Mouse (Mus musculus) hindbrain, embryonic 16.5 days (tissue): ENCODE results near the gene Abi2. TPM values are rescaled to one million over a fixed set of nuclear protein-coding genes. Genes with fewer than 3 reads are reported as not detected.

Source experiments
- ATAC-seq: fragments of 200-750 bp; cut with Nextera tagmentation; 2 replicates; pipeline ENCODE4 v1.8.0; 2017; ENCODE audit warnings: moderate TSS enrichment, moderate library complexity
- H3K27ac ChIP-seq: fragments of 300-500 bp; sonication (generic); 2 replicates; pipeline ENCODE4 v1.5.1; 2014; ENCODE audit warnings: low read depth, mild to moderate bottlenecking, control low read depth, low read length, moderate library complexity
- H3K27me3 ChIP-seq: fragments of 300-500 bp; sonication (generic); replicated peaks from 2 replicates; pipeline ENCODE4 v1.6.1; 2014; ENCODE audit warnings: low read length; ENCODE audit not compliant: control insufficient read depth, insufficient read depth
- H3K36me3 ChIP-seq: fragments of 300-500 bp; sonication (generic); 2 replicates; pipeline ENCODE4 v1.6.1; 2014; ENCODE audit warnings: mild to moderate bottlenecking, low read length, moderate library complexity, mixed read lengths; ENCODE audit not compliant: control insufficient read depth, insufficient read depth
- H3K4me1 ChIP-seq: fragments of 300-500 bp; sonication (generic); 2 replicates; pipeline ENCODE4 v1.6.1; 2014; ENCODE audit warnings: low read depth, low read length; ENCODE audit not compliant: control insufficient read depth, insufficient read depth
- H3K4me2 ChIP-seq: fragments of 300-500 bp; sonication (generic); 2 replicates; pipeline ENCODE4 v1.6.1; 2014; ENCODE audit warnings: mild to moderate bottlenecking, low read length, control low read depth, moderate library complexity
- H3K4me3 ChIP-seq: fragments of 300-500 bp; sonication (generic); 2 replicates; pipeline ENCODE4 v1.5.1; 2014; ENCODE audit warnings: mild to moderate bottlenecking, low read length, control low read depth, moderate library complexity
- H3K9ac ChIP-seq: fragments of 300-500 bp; sonication (generic); 2 replicates; pipeline ENCODE4 v1.6.1; 2014; ENCODE audit warnings: low read depth, mild to moderate bottlenecking, control low read depth, low read length, moderate library complexity
- H3K9me3 ChIP-seq: fragments of 300-500 bp; sonication (generic); 2 replicates; pipeline ENCODE4 v1.6.1; 2014; ENCODE audit warnings: mild to moderate bottlenecking, low read length, moderate library complexity; ENCODE audit not compliant: control insufficient read depth
- WGBS: fragments of 180-500 bp; shearing (Covaris S2); extraction: QIAGEN DNeasy Blood & Tissue Kit; methylation state at CpG from one replicate; pipeline ENCODE4 v1.1.7; 2014; 5-methylcytosine and 5-hydroxymethylcytosine counted together
- polyA plus RNA-seq: library from polyadenylated mRNA; unstranded; fragments of >200 nt; fragmentation: Nextera tagmentation; extraction: Ambion mirVana; gene quantifications from 2 replicates; pipeline ENCODE4 v1.2.1, GENCODE M21; 2015

Gene Abi2
- polyA plus RNA-seq, result 64.8 and 85.7 TPM in 2 replicates

DNA sequence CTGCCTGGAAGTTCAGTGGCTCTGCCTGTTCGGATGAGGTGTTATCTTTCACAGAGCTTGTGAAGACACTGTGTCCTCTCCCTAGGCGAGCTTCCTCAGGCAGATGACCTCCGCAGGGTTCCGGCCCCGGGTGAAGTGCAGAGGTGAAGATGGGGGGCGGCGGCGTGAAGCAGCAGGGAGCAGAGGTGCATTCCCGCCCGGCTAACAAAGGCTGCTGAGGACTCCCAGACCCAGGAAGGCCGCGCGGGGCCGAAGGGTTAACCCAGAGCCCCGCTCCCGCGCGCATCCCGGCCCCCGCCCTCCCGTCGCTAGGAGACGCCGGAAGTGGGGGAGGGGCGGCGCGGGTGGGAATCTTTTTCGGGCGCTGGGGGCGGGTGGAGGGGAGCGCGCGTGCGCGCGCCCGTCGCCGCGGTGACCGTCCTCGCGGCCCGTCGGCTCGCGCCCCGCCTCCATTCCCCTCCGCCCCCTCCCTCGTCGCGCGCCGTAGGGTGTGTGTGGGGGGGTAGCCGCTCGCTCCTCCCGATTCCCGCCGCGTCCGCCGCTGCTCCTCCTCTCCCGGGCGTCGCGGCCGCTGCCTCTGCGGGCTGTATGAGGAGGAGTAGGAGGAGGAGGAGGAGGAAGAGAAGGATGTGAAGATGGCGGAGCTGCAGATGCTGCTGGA lies at the start of gene Abi2:
Gene Abi2 (plus strand): TSS at position 452 of the 661 bp plus-strand sequence.
- Histone ChIP-seq H3K36me3 (no peaks in the 10 kb centered on the region), H3K4me1 (peaks cover 15% of the 10 kb centered on the region), H3K4me2 (peak within 1 kb of the TSS; percentile 65), H3K27ac (peak within 1 kb of the TSS; percentile 98), H3K27me3 (no peaks in the 10 kb centered on the region), H3K9ac (peak within 1 kb of the TSS; percentile 98), H3K9me3 (no peaks in the 10 kb centered on the region), H3K4me3 (peak within 1 kb of the TSS; percentile 83)
- 0% methylated on average over 36 of the region's 69 CpGs for WGBS
- ATAC-seq, result peak; percentile 94

- Histone ChIP-seq H3K36me3 (no peaks in the 10 kb centered on the region), H3K4me1 (no peaks in the 10 kb centered on the region), H3K27ac (no peak overlapping the region), H3K9ac (no peak overlapping the region), H3K4me2 (no peak overlapping the region), H3K9me3 (no peaks in the 10 kb centered on the region), H3K4me3 (no peak overlapping the region), H3K27me3 (no peaks in the 10 kb centered on the region)
- no peak for ATAC-seq
- 95% methylated on average over 1 of the region's 1 CpGs for WGBS
Observed at GRCm38 (mm10) chr1:60361626-60362025, 47.8 kb upstream of the Abi2 start.

GRCm38 (mm10) chr1:60376556-60376955 lies 32.9 kb upstream of the Abi2 start:
- no peaks in the 10 kb centered on the region for H3K4me1 ChIP-seq
- no peak overlapping the region for H3K4me3 ChIP-seq
- ATAC-seq, result no peak
- peaks cover 3% of the 10 kb centered on the region for H3K36me3 ChIP-seq
- no peak overlapping the region for H3K4me2 ChIP-seq
- no peak overlapping the region for H3K27ac ChIP-seq
- H3K9me3 ChIP-seq, result no peaks in the 10 kb centered on the region
- H3K27me3 ChIP-seq, result no peaks in the 10 kb centered on the region
- H3K9ac ChIP-seq, result no peak overlapping the region
- 94% methylated on average over 1 of the region's 1 CpGs for WGBS

- no peaks in the 10 kb centered on the region for H3K9me3 ChIP-seq
- no peak overlapping the region for H3K4me2 ChIP-seq
- H3K27ac ChIP-seq, result no peak overlapping the region
- ATAC-seq, result no peak
- no peaks in the 10 kb centered on the region for H3K27me3 ChIP-seq
- no peak overlapping the region for H3K4me3 ChIP-seq
- no peak overlapping the region for H3K9ac ChIP-seq
- H3K36me3 ChIP-seq, result no peaks in the 10 kb centered on the region
- WGBS, result 97% methylated on average over 3 of the region's 3 CpGs
- H3K4me1 ChIP-seq, result no peaks in the 10 kb centered on the region
Observed at GRCm38 (mm10) chr1:60381910-60382309, 27.5 kb upstream of the Abi2 start.

DNA sequence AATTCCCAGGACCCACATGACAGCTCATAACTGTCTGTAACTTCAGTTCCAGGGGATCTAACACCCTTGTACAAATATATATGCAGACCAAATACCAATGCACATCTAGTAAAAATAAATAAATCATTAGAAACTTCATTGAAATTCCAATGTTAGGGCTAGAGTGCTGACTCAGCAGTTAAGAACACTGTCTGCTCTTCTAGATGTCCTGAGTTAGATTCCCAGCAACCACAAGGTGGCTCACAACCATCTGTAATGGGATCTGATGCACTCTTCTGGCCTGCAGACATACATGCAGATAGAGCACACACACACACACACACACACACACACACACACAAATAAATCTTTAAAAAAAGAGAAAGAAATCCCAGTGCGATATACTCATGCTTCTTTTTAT lies 4.6 kb upstream of the Abi2 start:
- no peak for ATAC-seq
- peaks cover 2% of the 10 kb centered on the region; the same call in 1 of the 2 replicates for H3K4me1 ChIP-seq
- no peak overlapping the region for H3K27ac ChIP-seq
- 100% methylated on average over 1 of the region's 1 CpGs for WGBS
- H3K36me3 ChIP-seq, result no peaks in the 10 kb centered on the region
- H3K9me3 ChIP-seq, result no peaks in the 10 kb centered on the region
- H3K4me3 ChIP-seq, result no peak overlapping the region
- no peaks in the 10 kb centered on the region for H3K27me3 ChIP-seq
- H3K9ac ChIP-seq, result no peak overlapping the region
- H3K4me2 ChIP-seq, result no peak overlapping the region

DNA sequence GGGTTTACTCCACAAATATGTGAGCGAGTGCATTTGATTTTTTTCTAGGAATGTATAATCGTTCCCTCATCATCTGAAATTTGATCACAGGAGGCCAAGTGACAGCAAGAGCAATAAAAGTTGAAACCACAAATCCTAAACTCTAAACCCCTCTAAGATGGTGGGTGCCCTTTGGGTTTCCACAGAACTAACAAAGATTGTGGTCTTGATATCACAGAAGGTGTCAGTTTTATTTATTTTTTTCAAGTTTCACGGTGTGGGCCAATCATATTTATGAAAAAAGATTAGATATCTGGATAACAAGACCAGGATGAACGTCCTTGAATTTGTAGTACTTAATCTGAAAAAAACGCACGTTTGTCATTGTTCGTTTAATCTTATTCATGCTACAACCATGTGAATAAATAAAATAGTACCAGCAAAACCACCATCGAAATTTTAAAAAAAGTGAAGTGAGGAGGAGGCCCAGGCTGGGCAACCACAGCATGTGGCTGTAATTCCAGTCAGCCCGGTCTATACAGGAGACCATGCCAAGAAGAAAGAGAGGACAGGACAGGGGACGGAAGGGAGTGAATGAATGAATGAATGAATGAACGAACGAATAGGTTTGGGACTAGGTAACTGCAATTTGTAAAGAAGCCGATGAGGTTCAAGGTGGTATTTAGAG lies 785 bp upstream of the Abi2 start:
- WGBS, result 19% methylated on average over 13 of the region's 13 CpGs
- H3K4me2 ChIP-seq, result peak overlapping the region; percentile 63
- H3K27me3 ChIP-seq, result no peaks in the 10 kb centered on the region
- no peaks in the 10 kb centered on the region for H3K9me3 ChIP-seq
- H3K4me3 ChIP-seq, result peak overlapping the region; percentile 83
- H3K4me1 ChIP-seq, result peaks cover 15% of the 10 kb centered on the region
- H3K27ac ChIP-seq, result peak overlapping the region; percentile 98
- ATAC-seq, result peak; percentile 60
- H3K36me3 ChIP-seq, result no peaks in the 10 kb centered on the region
- peak overlapping the region; percentile 98 for H3K9ac ChIP-seq

DNA sequence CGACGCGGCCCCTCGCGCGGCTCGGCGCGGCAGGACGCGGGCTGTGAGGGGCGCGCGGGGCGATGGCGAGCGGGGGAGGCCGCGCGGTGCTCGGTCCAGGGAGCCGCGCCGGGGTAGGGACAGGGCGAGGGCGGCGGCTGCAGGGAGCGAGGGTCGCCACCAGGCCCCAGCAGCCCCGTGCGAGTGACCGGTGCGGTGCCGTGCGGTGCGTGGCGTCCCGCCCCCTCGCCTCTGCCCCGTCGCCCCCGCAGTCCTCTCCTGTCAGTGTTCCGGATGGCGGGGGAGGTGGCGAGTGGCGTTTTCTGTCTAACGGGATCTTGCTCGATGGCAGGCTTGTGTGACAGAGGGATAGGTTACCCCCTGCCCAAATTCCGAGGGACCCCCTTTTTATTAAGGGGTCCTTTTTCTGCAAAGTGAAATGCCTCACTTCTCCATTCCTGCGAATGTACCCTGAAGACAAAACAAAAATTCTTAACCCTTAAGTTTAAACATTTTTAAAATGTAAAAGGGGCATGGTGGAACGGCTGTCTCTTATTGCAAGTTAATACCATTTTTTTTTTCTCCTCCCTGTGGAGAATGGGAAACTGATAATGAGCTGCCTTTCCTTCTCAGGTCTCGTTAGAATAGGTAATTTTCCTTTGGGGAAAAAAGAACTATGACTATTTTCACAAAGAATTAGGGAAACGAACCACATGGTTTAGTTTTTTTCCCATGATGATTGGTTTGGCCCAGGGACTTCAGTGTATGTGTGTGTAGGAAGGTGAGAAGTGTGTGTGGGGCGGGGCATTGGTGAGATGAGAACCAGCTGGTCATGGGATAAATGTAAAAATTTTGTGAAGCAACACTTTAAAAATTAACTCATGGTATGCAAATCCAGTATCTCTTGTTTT lies 754 bp downstream of the Abi2 start:
- H3K4me2 ChIP-seq, result peak overlapping the region; percentile 65

DNA sequence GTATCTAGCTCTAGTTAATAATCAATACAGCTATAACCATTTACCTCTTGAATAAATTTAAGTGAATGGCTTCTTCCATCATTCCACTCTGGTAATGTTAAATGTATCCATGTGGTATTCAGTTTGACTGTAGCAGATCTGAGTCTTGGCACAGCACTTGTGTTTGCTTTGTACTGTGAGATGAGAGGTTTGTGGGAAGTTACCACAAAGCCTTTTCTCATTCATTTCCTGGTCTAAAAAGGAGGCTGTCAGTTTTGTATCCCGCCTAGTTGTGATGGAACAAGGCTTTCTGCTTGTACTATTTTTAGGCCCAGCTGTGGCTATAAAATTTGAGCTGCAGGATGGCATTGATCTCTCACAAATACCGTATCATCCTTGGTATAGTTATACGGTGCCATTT lies 7.3 kb downstream of the Abi2 start:
- Histone ChIP-seq H3K27ac (0 out of 2 replicates have a peak overlapping the region, but pooled peaks have one; percentile 20), H3K27me3 (no peaks in the 10 kb centered on the region), H3K4me1 (peaks cover 5% of the 10 kb centered on the region), H3K4me3 (no peak overlapping the region), H3K4me2 (no peak overlapping the region), H3K36me3 (no peaks in the 10 kb centered on the region), H3K9ac (no peak overlapping the region), H3K9me3 (no peaks in the 10 kb centered on the region)
- ATAC-seq, result no peak
- WGBS, result 61% methylated on average over 3 of the region's 3 CpGs

More for the DNA sequence above, 754 bp downstream of the Abi2 start:
- peak overlapping the region; percentile 83 for H3K4me3 ChIP-seq
- H3K9me3 ChIP-seq, result no peaks in the 10 kb centered on the region
- H3K27ac ChIP-seq, result peak overlapping the region; percentile 98
- H3K4me1 ChIP-seq, result peaks cover 15% of the 10 kb centered on the region
- WGBS, result 1% methylated on average over 42 of the region's 54 CpGs
- H3K36me3 ChIP-seq, result no peaks in the 10 kb centered on the region
- ATAC-seq, result peak; percentile 85
- peak overlapping the region; percentile 98 for H3K9ac ChIP-seq
- no peaks in the 10 kb centered on the region for H3K27me3 ChIP-seq

GRCm38 (mm10) chr1:60423882-60424281 lies 14.5 kb downstream of the Abi2 start:
- Histone ChIP-seq H3K4me3 (no peak overlapping the region), H3K9me3 (no peaks in the 10 kb centered on the region), H3K27me3 (no peaks in the 10 kb centered on the region), H3K4me2 (no peak overlapping the region), H3K27ac (no peak overlapping the region), H3K4me1 (no peaks in the 10 kb centered on the region), H3K9ac (no peak overlapping the region), H3K36me3 (no peaks in the 10 kb centered on the region)
- WGBS, result 95% methylated on average over 1 of the region's 1 CpGs
- no peak for ATAC-seq
